In the genomic region with DNA sequence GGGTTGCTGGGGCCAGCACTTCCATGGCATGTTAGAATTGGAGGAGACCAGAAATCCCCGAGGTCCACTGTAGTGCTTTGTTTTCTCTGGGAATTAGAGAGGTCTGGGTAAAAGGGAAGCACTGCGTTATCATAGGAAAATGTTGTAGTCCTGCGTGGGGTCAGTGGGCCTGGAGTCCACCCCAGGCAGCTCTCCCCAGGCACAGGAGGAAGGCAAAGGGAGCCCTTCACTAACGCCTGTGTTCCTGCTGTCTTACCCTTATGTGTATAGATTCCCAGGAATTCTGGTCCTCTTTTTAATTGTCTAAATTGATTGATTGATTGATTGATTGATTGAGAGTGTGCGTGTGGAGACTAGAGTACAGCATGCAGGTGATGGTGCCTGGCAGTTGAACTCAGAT, we compare ENCODE assay signal across 22 mouse cellular contexts. TPM values are rescaled to one million over a fixed set of nuclear protein-coding genes. Genes with fewer than 3 reads are reported as not detected.
DNase-seq lines count a peak whose midpoint lies in the region; TF ChIP-seq lines count a peak whose summit lies in the region.
"Had no signal": no experiment of that assay in that cellular context is flagged by ENCODE, and none has a peak within 500 bp of the region (broad histone marks: within the 10 kb centered on the region; RNA-seq: fewer than 3 reads in every experiment).

No protein-coding gene starts in this region.

- DNase-seq in heart, embryonic 10.5 days (ENCODE audit: low spot score) = peak; percentile 55
- DNase-seq in heart, postnatal 10 days = no peak
- DNase-seq in layer of hippocampus, adult 2 months (ENCODE audit: low spot score in 2 of 2) = no peak
- no peak for DNase-seq in layer of hippocampus, adult 18-20 months (ENCODE audit: low spot score in 2 of 2)
- no peak for DNase-seq in urinary bladder, postnatal 10 days (ENCODE audit: low spot score)
- DNase-seq: adrenal gland, postnatal 36 days; cerebellum, adult 9-10 months; gastrocnemius, postnatal 25 days; kidney, adult 11 months; kidney, postnatal 10 days; lung, postnatal 14 days; midbrain, embryonic 14.5 days; right cerebral cortex, postnatal 25 days; thymus, adult 18-20 months; thymus, postnatal 4 days had no signal

- H3K36me3 ChIP-seq in heart, embryonic 10.5 days = 0 out of 2 replicates have a peak, but pooled peaks cover 3% of the 10 kb centered on the region
- H3K36me3 ChIP-seq: limb, embryonic 15.5 days had no signal

- no peak for TF ChIP-seq CTCF in layer of hippocampus, adult 2 months (conservative IDR thresholded peaks at IDR 0.05)
- TF ChIP-seq CTCF in bone marrow, adult 2 months (IDR thresholded peaks at IDR 0.05; ENCODE audit: control insufficient read depth, insufficient read depth, low read length) = no peak
- TF ChIP-seq CTCF in embryonic fibroblast, embryonic 13.5 days (IDR thresholded peaks at IDR 0.05; ENCODE audit: borderline replicate concordance, insufficient read depth, low read length) = no peak

- TF ChIP-seq POLR2A in bone marrow, adult 2 months (IDR thresholded peaks at IDR 0.05; ENCODE audit: borderline replicate concordance, control insufficient read depth, low read depth, low read length) = no peak
- no peak for TF ChIP-seq POLR2A in embryonic fibroblast, embryonic 13.5 days (IDR thresholded peaks at IDR 0.05; ENCODE audit: low read depth, low read length)

- intact Hi-C loops in heart, postnatal 10 days (cut with DNase I) = loop anchor here (5.0 kb wide), 1 partner anchor 119 kb away; no protein-coding TSS in a partner anchor

- H3K27me3 ChIP-seq in heart, embryonic 10.5 days (ENCODE audit: insufficient read depth, poor library complexity, severe bottlenecking) = no peaks in the 10 kb centered on the region
- H3K27me3 ChIP-seq: limb, embryonic 15.5 days; megakaryocyte, embryonic 14.5 days had no signal

- H3K27ac ChIP-seq in heart, embryonic 10.5 days = no peak overlapping the region
- H3K27ac ChIP-seq in layer of hippocampus, adult 2 months = peak overlapping the region; percentile 46; the same call in 1 of the 2 replicates
- peak overlapping the region; percentile 4; the same call in 1 of the 2 replicates for H3K27ac ChIP-seq in bone marrow, adult 2 months (ENCODE audit: control insufficient read depth, insufficient read depth, low read depth, low read length, poor library complexity)
- H3K27ac ChIP-seq in embryonic fibroblast, embryonic 13.5 days (ENCODE audit: insufficient read depth, low read length) = 0 out of 2 replicates have a peak overlapping the region, but pooled peaks have one; percentile 6
- H3K27ac ChIP-seq: hindbrain, embryonic 10.5 days; hindbrain, postnatal 0 days; limb, embryonic 15.5 days had no signal

- no peak overlapping the region for H3K4me3 ChIP-seq in heart, embryonic 10.5 days
- no peak overlapping the region for H3K4me3 ChIP-seq in layer of hippocampus, adult 2 months
- no peak overlapping the region for H3K4me3 ChIP-seq in bone marrow, adult 2 months (replicated peaks; ENCODE audit: control insufficient read depth, low read depth, low read length)
- no peak overlapping the region for H3K4me3 ChIP-seq in embryonic fibroblast, embryonic 13.5 days (ENCODE audit: insufficient read depth, low read length)
- H3K4me3 ChIP-seq: hindbrain, embryonic 10.5 days; limb, embryonic 15.5 days; megakaryocyte, embryonic 14.5 days; myocyte had no signal

- H3K4me1 ChIP-seq in heart, embryonic 10.5 days = peaks cover 24% of the 10 kb centered on the region
- peaks cover 3% of the 10 kb centered on the region; the same call in 1 of the 2 replicates for H3K4me1 ChIP-seq in bone marrow, adult 2 months (ENCODE audit: control insufficient read depth, insufficient read depth, low read length)
- H3K4me1 ChIP-seq in embryonic fibroblast, embryonic 13.5 days (ENCODE audit: control insufficient read depth, insufficient read depth, low read length) = peaks cover 8% of the 10 kb centered on the region

- H3K9me3 ChIP-seq in heart, embryonic 10.5 days = no peaks in the 10 kb centered on the region
- H3K9me3 ChIP-seq: hindbrain, embryonic 10.5 days; limb, embryonic 15.5 days; megakaryocyte, embryonic 14.5 days had no signal

- WGBS in heart, embryonic 10.5 days = 55% methylated on average over 5 of the region's 5 CpGs
- 81% methylated on average over 5 of the region's 5 CpGs for WGBS in bone marrow, adult 2 months

RNA-seq across cellular contexts. Expression of a gene that starts 6.1 kb away (rescaled TPM):
- 39.3 and 54.0 TPM in 2 replicates for polyA plus RNA-seq in heart, embryonic 10.5 days (2016; fragmentation: Nextera tagmentation; extraction: Ambion mirVana)
- total RNA-seq in heart, postnatal 10 days (2021) = 100 to 1,000 TPM; 133 to 167 TPM
- 100 to 1,000 TPM; 103 to 105 TPM for total RNA-seq in layer of hippocampus, adult 2 months (2021)
- 100 to 1,000 TPM; 105 to 116 TPM for total RNA-seq in layer of hippocampus, adult 18-20 months (2021)
- polyA plus RNA-seq in bone marrow, adult 2 months (2011; ENCODE audit: insufficient read depth, insufficient read length, low replicate concordance, missing spikeins) = 19.1 and 36.8 TPM in 2 replicates
- 48.8 and 51.2 TPM in 2 replicates for polyA plus RNA-seq in embryonic fibroblast, embryonic 13.5 days (2011; ENCODE audit: insufficient read length, low read depth, missing spikeins)
